Mouse (Mus musculus): ENCODE data around the gene Fhit.

Gene Fhit

DNA sequence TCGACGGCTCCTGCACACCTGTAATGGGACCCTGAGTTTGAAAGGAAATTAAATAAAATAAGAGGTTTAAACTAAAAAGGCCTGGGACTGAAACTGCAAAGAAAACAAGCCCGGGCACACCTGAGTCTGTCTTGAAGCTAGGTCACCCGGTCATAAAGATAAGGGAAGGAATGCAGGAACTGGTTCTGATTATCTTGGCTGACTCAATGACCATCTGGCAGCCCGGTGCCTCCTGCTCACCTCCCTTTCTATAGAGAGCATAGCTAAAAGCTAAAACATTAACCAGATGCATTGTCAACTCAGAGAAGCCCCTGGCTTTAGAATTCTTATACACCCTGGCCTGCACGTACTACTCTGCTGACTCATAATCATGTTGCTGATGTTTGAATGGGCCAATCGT lies 1032.7 kb downstream of the Fhit start:
- no peak for DNase-seq (ENCODE audit: low spot score)

DNA sequence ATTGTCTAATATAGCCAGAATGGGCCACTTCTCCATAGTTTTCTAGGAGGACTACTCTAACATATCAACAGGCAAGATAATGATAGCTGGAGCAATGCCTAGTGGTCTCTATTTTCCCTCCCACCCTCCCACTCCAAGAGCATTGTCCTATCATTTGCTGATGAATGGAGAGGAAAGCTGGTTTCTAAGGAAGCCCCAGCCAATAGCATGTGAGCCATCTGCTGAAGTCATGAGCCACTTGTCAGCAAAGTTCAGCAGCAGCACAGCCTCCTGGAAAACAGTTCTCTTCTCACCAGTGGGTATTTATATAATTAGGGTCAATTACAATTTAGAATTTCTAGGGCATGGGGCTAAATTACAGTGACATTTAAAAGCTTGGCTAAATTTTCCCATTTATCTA lies 1035.3 kb downstream of the Fhit start:
- DNase-seq (ENCODE audit: low spot score), result no peak

DNA sequence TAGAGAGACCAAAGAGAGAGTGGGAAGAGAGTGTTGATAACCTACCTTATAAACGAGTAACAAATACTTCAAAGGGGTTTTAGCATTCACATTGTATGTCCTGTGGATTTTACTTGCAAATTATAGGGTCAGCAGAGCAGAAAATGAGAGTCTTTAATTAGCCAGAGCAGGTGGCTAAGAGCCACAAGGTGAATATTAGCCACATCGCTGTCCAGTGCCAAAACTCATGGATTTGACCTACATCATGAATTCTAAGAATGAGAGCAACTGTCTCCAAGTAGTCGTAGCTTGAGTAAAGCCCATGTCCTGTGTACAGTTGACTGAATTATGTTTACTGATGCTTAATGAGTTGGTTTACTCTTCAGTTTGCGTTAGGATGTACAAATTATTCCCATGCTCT lies 1039.7 kb downstream of the Fhit start:
- no peak for DNase-seq (ENCODE audit: low spot score)

DNA sequence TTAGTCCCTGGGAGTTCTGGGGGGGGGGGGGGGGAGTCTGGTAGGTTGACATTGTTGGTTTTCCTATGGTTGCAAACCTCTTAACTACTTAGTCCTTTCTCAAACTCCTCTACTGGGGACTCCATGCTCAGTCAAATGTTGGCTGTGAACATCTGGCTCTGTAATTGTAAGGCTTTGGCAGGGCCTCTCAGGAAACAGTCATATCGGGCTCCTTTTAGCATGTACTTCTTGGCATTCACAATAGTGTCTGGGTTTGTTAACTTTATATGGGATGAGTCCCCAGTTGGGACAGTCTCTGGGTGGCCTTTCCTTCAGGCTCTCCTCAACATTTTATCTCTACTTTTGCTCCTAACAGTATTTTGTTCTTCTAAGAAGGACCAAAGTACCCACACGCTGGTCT lies 1065.6 kb downstream of the Fhit start:
- DNase-seq (ENCODE audit: low spot score), result no peak

DNA sequence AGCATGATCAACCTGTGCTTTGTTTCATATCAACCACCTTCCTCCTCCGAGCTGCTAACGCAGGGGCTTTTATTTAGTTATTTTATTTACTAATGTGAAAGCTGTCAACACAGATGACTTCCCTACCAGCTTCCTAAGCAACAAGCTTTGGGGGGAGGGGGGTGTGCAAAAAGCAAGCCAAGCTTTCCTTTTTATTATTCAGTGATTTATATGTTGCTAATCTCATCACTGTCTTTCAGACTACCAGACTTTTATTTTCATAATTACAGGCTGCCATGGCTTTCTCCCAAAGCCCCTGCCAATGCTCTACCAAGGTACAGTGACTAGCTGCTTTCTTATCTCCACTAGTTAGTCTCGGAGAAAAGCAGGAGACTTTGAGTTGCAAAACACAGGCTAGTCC lies 1082.8 kb downstream of the Fhit start:
- DNase-seq (ENCODE audit: low spot score), result no peak

DNA sequence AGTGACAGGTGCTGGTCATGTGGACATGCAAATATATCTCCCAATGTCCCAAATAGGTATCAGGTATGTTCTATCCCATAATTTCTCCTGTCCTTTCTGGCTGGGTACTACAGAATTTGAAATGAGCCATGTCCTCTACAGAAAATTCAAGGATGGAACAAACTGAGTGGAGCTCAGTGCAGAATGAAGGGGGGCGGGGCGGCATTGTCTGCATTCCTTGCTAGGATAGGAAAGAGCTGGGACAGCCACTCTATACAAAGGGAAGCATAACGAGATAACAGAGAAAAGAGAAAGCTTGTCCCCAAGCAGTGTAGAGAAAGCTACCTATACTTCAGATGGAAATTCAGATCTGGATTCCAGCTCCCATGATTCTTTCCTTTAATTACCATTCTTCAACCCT lies 1111.9 kb downstream of the Fhit start:
- DNase-seq (ENCODE audit: low spot score), result no peak

DNA sequence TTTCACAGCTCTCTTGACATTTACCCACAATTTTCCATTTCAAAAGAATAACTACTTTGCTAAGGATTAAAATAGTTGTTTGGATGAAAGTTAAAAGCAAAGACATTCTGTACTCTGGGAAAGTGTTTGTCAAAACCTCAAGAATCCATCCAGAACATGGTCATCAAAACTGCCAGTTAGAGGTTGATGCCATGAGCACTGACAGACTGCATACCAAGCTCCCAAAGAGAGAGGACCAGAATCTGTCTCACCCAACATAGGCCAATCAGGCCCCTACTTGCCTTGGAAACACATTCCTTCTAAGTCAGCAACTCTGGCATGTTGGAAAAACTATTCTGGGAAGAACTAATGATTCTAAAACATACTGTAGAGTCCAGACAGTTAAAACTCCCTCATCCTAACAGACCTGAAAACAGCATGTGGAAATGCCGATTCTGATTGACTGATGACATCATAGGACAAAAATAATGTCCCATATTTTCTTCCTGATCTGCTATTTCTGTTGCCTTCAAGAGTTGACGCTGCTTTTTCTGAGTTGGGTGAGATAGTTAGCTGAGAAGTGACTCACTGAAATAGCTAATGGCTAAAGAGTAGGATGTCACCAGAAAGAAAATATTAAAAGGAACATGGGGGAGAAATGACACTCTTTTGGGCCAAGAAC lies 1114.6 kb downstream of the Fhit start:
- DNase-seq (ENCODE audit: low spot score), result no peak

DNA sequence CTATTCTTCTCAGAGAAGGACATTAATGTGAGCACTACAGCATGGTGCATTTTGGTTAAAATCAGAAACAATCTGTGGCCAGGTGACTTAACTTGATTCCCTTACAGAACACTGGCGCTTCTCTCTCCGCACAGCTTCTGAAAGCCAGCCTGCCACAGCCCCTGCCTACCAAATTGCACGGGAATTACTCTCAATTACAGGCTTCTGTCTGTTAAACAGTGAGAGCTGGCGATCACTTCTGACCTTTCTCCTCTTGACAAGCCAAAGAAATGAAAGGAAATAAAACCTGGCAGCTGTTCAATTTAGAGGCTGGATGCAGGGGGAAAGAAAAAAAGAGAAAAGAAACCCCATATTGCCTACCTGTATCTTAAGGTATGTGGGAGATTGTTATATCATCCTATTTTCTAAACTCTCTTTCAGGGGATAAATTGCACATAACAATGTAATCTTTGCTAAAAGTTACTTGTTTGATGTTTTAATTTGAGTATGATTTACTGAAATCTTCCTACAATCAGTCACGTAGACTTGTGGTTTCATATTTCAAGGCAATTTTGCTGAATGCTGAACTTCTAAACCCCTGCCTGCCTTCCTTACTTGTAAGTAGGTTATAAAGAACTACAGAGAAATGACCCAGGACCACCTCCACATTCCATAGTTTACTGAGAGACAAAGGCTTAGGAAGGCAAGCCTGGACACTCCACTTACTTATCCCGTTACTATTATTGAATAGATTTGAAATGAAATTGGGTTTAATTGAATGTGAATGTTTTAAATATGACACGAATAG lies 1115.3 kb downstream of the Fhit start:
- DNase-seq (ENCODE audit: low spot score), result no peak

DNA sequence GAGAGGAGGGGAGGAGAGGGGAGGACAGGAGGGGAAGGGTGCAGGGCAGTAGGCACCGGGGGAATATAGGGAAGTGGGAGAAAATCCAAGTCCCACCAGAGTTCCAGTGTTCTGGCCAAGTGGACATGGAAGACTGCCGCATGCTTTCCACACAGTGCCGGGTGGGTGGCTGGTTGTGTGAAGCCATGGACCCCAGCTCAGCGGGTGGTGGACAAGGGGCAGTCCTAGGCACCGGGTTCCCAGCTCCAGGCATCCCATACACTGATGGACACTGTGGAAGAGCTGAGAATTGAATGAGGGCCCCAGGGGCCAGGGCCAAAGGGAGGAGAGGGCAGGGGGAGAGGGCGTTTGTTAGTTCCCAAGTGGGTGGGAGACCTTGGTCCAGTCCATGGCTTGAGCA lies 1123.8 kb downstream of the Fhit start:
- DNase-seq (ENCODE audit: low spot score), result no peak

DNA sequence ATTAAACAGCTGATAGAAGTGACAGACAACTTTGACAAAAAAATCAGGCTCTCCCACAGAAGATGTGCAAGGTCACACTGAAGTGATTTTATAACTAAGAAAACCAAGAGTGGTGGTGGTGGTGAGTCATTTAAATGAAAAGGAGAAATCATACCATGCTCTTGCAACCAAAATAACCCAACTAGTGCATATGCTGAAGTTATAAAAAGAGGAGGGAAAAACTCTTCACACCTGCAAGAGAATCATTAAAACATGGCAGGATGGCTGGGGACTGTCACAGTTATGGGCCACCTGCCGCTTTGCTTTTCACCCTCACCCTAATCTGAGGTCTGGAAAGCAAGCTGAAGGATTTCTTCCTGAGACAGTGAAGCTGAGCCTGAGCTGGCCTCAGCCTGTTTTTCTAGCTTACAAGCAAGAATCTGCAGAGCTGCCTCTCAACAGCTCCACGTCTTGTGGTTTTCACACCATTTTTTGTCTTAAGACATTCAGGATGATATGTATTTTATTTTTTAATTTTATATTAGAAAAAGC lies 1125.1 kb downstream of the Fhit start:
- DNase-seq (ENCODE audit: low spot score), result no peak

DNA sequence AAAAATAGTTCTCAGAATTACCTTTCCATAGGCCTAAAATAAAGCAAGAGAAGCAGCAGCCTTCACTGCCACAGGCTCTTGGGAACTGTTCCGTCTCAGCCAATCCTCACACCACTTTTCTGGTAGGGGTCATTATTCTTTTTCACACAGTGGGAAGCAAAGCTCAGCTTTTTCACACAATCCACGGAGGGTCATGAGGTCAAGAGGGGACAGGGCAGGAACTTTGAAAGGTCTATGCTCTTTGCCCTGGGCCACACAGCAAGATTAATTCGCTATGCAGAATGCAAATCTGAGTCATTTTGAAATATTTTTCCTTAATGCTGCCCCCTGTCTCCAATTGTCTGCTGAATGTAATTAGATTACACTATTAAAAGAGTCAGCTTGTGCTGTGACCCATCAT lies 1126.2 kb downstream of the Fhit start:
- no peak for DNase-seq (ENCODE audit: low spot score)

DNA sequence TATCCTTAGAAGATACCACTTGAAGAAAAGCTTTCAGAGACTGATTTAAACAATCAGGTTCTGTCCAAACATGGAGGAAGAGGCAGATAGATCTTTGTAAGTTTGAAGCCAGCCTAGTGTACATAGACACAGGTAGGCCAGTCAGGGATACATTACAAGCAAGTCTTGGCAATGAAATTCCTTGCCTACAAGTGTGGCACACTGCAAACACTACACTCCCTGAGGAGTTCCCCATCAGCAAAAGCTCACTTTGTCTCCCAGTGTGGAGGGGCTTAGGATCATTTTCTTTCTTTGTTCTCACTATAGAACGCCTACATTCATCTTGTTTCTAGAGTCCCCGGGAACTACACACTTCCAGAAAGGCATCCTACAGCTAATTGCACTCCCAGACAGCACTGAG lies 1126.6 kb downstream of the Fhit start:
- no peak for DNase-seq (ENCODE audit: low spot score)

DNA sequence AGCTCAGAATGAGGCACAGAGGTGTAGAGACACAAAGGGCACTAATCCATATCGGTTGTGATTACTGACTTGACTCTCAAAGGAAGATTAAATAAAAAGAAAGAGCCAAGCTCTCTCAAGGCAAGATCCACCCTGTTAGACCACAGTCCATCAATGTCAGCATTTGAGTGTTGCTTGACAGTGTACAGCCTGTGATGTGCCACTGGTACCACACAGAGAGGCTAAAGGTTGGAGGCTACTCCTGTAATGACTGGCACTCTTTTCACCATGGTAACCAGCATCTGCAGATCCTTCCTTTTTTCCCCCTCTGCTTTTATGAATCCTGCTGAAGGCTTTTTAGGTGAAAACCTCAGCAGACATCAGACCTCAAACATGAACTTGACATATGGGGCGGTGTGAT lies 1138.5 kb downstream of the Fhit start:
- DNase-seq (ENCODE audit: low spot score), result no peak

DNA sequence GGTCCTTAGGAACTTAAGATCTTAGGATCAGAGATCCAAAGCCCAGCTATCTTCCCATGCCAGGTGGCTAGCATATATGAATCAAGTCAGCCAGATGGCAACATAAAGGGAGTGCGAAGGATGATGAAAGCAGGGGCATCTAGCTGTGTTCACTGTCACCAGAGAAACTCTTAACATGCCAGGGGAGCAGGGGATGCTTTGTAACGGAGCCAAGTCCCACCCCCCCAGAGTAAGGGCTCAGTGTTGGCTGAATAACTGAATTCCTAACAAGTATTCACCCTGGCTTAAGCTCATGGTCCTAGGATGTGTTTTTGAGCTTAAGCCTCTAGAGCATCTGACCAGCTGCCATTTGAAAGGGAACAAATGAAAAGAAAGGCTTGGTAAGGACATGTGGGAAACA lies 1139.5 kb downstream of the Fhit start:
- no peak for DNase-seq (ENCODE audit: low spot score)

DNA sequence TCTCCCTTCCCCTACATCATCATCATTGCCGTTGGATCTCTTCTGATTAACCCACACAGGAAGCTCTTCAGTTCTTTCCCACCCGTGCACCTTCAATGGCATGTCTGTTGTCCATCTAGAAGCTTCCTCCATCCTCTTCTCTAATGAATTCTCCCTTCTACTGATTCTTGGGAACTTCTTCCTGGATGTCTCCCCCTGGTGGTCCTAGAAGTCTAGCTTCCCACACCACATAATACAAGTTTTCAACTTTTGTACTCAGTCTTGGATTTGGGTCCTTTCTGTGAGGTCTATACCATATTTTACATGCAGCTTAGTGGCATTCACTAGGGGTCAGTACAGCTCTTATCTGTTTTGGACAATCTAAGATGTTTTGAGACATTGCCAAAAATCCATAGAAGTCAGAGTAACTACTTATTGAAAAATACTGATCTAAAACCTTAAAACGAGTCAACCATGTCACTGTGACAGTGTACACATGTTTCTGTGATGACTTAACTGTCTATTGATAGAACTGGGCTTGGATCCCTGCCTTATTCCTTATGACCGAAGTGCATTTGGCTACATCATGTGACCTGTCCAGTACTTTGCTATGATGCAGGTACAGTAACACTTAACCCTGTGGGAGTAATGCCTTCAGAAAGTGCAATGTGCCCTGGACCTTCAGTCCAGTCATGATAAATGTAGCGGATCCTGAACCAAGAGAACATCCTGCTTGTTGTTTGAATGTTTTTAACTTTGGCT lies 1141.3 kb downstream of the Fhit start:
- DNase-seq (ENCODE audit: low spot score), result no peak

DNA sequence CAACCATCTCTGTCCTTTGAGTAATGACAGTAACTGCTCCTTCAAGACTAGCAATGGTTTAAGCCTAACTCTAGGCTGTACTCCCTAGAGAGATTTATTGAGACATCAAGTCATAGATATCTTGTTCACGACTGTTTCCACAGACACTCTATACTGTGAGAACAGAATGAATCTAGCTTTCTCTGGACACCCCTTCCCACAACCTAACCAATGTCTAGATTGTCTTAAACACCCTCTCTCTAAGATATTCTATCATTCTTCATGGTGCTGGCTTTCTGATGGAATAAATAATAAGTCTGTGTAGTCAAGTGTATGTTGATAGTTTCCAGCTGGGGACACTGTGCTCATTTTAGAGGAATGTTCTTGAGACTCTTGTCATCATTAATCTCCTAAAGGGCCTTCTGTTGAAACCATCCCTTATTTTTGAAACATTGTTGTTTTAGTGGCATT lies 1148.0 kb downstream of the Fhit start:
- DNase-seq (ENCODE audit: low spot score), result no peak

DNA sequence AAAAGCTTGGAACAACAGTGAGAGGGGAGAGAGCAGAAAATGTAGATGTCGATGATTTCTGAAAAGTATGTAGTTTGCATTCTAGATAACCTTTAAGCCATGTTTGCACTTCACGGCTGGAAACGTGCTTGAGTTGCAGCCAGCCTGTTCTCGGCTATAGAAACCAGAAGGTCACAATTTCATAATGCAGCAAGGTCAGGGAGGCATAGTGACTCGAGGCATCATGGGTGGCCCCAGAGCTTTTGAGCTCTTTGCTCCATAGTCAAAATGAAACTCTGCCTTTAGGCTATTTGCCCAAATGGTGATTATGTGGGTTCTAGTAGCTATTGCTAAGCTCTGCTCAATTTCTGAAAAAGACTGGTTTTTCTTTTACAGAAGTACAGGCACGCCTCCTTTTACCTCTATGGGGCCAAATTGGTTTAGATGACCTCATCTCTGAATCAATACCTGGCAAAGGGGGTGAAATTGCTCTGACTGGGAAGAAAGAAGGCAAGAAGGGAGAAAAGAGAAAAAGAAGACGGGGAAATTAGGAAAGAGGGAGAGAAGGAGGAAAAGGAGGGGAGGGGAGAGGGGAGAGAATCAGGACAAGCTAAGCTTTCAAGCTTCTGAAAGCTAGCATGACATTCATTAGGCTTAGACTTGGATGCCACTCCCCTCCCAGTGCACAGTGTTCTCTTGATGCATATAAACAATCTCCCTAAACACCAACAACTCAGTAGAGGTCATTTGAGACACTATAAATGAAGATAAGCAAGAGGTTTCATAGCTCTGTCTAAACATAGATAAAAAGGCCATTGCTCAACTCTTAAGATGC lies 1148.6 kb downstream of the Fhit start:
- DNase-seq (ENCODE audit: low spot score), result no peak

DNA sequence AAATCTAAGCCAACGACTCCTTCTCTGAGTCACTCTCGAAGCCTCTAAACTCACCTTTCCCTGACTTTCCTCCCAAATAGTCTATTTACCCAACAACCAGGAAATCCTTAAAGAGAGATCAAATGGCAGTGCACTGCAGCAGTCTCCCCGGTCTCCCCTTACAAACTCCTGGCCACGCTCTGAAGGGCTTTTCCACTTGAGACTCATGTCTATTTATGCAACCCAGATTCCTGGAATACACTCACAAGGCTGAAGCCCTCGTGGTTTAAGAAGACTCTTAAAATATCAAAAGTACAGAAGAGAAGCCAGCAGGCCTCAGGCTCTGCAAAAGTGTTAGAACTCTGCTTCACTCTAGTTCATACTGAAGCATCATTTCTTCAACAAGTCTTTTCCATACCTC lies 1155.6 kb downstream of the Fhit start:
- DNase-seq (ENCODE audit: low spot score), result no peak

DNA sequence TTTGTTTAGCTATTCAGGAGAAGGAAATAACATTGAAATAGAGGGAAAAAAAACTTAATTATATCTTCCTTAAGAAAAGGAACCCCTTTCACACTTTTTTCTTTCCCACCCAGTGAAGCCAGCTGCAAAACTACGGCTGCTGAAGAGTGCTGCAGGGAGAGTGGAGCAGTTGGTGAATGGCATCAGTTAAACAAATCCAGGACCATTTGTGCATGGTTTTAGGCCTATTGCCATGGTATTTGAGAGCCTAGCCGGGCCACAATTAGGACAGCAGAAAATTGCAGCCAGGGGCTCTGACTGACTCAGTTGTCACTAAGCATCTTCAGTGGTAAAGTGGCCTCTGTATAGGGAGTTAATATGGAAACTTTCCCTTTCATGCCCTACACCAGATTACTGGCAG lies 1158.0 kb downstream of the Fhit start:
- no peak for DNase-seq (ENCODE audit: low spot score)

DNA sequence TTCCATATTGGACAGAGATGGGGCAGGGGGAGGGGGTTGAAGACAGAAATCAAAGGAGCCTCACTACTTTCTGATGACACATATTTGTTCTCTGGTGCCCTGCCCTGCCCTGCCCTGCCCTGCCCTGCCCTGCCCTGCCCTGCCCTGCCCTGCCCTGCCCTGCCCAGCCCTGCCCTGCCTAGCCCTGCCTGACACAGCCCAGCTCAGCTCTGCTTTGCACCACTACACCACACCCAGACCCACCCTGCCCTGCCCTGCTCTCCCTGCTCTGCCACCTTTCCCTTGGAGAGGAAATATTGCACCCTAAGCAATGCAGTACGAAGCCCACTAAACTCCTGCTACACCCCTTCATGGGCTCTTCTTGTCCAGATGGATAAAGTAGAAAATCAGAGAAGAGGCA lies 1171.2 kb downstream of the Fhit start:
- no peak for DNase-seq (ENCODE audit: low spot score)

DNA sequence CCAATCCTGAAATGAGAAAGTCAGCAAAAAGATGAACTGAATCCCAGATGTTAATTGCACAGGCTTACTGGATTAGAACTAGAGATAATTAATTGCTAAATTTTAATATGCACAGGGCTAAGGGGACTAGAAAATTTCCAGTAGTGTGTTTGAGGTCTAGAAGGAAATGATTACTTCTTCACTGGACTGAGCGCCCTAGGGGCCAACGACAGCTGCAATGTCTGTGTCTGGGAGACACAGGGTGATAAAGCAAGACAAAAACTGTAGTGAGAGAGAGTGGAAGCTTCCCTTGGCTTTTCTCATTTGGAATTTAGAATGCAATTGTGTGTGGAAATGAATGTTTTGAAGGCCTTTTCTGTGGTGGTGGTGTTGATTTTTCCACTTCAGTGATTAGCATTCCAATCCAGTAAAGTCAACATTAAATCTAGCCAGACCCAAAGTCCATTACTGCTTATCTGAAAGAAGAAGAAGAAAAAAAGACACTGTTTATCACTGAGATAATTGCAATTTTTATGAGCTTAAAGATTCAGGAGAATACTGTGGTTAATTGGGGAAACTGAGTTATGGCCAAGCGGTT lies 1184.8 kb downstream of the Fhit start:
- DNase-seq (ENCODE audit: low spot score), result no peak

DNA sequence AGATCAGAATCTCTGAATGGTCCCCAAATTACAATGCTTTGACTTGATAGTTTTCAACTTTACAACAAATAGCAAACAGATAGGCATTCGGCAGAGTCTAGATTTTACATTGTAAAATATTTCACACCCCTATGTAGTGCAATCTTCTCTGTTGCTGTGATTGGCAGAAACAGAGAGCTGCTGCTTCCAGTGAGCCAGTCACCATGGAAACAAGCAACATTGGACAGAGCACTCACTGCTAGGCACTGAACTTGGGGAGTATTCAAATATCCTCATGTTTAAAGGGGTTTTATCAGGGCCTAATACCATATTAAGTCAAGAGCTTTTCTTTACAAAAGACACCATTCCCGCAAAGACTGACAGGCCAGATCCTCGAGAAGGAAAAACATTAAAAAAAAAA lies 1187.4 kb downstream of the Fhit start:
- no peak for DNase-seq (ENCODE audit: low spot score)

All from ovary, postnatal 14 days (tissue).